Mouse (Mus musculus) layer of hippocampus, postnatal 36 days (tissue): ENCODE results near the gene Trak1. TPM values are rescaled to one million over a fixed set of nuclear protein-coding genes. Genes with fewer than 3 reads are reported as not detected.
A peak's percentile ranks its signal among the peaks of the same experiment; 100 is the strongest.

Experiments used
- DNase-seq, 2 experiments: peaks; one replicate each; pipeline ENCODE4 v3.0.0; 2022
- total RNA-seq, 2 experiments: library from RNA; stranded (reverse); gene quantifications; 2 replicates each; pipeline ENCODE4 v1.2.3; 2021

Trak1 gene
- total RNA-seq, 2 experiments from 2014 or later: 235 to 247 TPM

DNA sequence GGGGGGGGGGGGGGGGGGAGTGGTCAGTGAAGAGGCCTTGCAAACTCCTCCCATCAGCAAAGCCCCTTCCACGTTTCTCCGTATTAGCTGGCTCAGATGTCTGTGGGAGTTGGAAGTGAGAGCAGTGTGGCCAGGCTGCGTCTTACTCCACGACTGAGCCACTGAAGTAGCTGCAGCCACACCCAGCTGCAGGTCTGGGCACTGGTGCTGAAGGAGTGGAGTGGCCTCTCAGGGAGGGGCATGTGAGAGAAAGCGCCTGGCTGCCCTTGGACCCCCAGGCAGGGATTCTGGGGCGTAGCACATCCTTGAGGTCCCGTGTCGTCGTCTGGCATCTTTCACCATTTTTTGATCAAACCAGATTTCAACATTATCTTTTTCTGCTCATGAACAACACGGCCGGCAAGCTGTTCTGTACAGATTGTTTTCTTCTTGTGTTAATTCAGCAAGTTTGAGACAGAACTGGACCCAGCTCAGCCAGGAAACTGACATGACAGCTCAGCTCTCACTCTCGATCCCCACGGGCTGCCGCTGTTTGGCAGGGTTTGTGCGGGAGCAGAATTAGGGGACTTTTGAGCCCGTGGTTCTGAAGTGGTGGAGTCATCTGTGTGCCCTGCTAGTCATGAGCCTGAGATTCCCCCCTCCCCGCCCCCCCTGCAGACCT lies 100.9 kb downstream of the Trak1 start:
- DNase-seq: peak in 1 of 2 experiments; percentile 49

DNA sequence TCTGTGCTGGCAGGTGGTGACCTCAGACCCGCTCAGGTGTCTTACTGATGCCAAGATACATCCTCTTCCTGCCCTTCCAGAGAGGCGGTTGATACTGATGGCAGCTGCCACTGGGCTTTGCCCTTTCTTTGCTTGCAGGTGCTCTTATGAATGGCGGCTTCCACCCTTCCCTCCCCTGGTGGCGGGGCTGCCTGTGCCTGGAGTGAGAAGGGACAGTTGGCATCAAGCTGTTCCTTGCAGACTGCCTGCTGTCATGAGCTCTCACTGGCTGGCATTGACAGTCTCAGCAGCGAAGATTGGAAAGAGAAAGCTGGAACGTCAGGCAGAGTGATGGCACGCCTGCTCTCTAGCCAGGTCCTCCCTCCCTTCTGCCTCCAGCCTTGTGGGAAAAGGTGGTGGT lies 101.5 kb downstream of the Trak1 start:
- DNase-seq: peak; percentile 79 to 85

GRCm38 (mm10) chr9:121400608-121401007 lies 103.3 kb downstream of the Trak1 start:
- DNase-seq: no peak

GRCm38 (mm10) chr9:121403157-121403671 lies 105.9 kb downstream of the Trak1 start:
- peak; percentile 86 to 89 for DNase-seq

- peak in 1 of 2 experiments; percentile 52 for DNase-seq
Observed at GRCm38 (mm10) chr9:121403699-121404098, 106.4 kb downstream of the Trak1 start.

DNA sequence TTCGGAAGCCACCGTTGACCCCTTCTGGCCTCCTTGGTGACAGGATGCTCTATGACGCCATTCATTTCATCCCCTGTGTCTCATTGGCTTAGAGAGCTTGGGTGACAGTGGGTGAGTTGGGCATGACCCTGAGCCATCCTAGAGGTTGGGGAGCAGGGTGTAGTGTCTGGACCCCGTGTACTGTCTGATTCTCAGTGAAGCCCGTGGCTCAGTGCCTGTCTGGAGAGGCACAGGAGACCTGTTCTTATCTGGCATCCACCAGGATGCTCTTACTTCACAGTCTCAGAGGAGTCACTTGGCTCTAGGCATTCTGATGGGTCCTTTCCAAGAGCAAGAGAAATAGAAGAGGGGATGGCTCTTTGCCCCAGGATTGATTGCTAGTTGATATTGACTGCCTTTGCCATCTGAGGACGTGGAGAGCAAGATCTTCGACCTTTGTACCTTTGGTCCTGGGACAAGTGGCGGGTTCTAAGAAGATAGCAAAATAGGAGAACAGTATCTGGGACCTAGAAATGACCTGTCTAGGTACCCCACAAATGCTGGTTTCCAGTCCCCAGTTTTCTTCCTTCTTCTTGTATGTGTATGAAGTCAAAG lies 107.9 kb downstream of the Trak1 start:
- no peak for DNase-seq

DNA sequence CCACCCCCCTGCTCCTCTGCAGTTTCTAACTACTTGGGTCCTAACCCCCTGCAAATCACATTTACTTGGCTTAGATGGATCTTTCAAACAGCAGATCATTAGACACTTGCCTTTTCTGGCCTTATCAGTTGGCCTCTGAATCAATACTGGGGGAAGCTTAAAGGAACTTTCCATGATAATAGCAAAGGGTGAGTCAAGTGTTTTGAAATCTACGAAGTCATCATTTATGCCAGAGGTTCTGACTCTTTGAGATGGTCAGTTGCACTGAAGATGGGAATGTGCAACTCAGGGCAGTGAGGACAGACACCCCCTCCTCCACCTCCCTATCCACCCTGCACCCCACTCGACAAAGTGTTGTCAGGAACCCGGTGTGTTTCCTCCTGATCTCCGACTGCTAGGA lies 108.5 kb downstream of the Trak1 start:
- no peak for DNase-seq

DNA sequence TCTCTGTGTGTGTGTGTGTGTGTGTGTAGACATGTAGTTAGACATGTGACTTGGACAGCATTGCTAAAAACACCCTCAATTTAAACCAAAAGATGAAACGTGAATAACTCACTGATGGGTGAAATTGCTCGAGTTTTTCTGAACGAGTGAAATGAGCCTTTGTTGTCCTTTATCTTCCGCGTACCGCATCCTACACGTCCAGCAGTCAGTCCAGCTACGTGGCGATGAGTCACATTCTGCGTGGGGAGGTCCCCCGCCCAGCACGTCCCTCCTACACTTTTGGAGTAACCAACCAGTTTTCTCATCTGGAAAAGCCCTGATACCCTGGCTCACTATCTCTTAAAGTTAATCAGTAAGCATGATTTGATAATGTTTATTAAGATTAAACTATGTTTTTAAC lies 116.9 kb downstream of the Trak1 start:
- no peak for DNase-seq

- DNase-seq: no peak
Observed at GRCm38 (mm10) chr9:121415626-121416241, 118.4 kb downstream of the Trak1 start.

- DNase-seq: no peak
Observed at GRCm38 (mm10) chr9:121416460-121416859, 119.2 kb downstream of the Trak1 start.

GRCm38 (mm10) chr9:121416872-121417637 lies 119.8 kb downstream of the Trak1 start:
- peak in 1 of 2 experiments; percentile 40 for DNase-seq

DNA sequence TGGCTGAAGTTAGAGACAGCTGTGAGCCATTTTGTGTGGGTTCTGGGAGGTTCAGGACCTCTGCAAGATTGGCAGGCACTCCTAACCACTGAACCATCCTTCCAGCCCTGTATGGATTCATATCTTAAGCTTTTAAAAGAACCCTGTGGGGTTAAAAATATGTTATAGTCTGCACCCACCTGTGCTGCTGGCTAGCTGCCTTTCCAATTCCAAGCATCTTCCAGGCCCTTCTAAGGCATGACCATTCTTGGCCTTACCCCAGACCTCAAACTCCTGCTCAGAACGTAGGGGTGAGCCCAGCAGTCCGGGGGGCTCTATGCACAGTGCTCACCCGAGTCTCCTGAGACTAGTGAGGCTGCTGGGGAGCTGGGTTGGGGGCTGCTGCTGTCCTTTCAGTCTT lies 121.7 kb downstream of the Trak1 start:
- DNase-seq: no peak

- no peak for DNase-seq
Observed at GRCm38 (mm10) chr9:121419573-121419972, 122.3 kb downstream of the Trak1 start.

GRCm38 (mm10) chr9:121420817-121421216 lies 123.5 kb downstream of the Trak1 start:
- no peak for DNase-seq

DNA sequence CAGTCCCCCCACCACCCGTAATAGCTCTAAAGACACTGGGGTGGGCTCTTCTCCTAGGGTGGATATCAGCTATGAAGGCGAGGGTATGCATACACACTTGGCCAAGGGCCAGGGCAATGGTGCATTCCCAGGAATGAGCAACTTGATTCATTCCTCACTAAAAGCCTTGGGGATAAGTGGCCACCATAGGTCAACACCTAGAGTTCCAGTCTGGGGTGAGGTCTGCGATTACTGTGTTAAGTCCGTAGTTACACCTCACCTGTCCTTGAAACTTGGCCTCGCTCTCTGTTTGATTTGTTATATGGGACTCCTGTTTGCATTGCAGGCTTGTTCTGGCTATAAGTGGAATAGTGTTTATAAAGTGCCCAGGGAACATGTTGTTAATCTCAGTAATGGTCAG lies 125.1 kb downstream of the Trak1 start:
- no peak for DNase-seq

DNA sequence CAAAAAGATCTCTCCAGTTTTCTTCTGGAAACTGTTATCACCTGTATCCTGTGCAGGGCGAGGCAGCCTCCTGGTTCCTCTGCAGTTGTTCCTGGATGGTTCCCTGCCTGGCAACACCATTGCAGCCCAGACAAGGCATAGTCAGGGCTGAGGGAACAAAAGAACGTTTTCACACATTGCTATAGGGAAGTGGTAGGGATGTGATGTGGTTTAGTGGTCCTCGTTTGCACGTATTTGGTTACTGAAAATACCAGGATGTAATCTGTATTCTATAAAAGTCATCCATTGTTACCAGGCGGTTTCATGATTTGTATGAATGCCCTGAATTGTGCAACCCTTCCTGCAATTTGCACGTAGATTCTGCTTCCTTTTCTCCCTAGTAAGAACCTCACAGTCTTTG lies 126.3 kb downstream of the Trak1 start:
- DNase-seq: no peak

DNA sequence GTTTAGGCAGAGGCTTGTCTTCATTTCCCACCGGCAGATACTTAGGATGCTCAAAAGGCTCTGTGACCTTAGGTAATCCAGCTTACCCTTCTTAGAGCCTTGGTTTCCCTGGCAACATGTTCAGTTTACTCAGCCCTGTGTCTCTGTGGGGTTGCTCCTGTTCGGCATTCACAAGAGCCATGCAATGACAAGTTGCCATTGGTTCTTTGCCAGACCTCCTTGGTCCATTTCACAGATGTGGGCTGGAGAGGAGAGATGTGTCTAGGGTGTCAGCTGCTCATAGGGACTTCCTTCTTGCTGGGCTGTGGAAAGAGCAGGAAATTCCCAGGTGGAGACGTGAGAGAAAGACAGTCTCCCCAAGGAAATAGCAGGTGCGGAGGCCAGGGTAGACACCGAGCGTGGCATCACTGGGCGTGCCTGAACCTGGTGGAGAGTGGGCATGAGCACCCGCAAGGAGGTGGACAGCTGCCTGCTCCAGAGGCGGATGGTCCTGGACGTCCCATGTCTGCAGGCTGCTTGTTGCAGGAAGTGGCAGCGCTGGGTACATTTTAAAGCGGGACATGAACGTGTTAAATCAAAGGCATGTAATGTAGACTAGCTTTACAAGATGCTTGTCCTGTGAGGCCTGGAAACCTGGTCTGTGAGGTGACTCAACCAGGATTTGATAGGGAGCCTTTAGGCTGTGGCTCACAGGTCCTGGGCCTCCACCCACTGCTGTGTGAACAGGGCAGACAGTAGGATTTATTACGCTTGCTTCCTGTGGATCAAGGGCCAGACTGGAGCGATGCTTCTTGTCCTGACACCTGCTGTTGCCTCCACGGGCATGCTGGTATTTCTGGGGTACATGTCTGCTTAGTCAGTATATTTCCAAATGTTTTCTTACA lies 127.2 kb downstream of the Trak1 start:
- DNase-seq: no peak

DNA sequence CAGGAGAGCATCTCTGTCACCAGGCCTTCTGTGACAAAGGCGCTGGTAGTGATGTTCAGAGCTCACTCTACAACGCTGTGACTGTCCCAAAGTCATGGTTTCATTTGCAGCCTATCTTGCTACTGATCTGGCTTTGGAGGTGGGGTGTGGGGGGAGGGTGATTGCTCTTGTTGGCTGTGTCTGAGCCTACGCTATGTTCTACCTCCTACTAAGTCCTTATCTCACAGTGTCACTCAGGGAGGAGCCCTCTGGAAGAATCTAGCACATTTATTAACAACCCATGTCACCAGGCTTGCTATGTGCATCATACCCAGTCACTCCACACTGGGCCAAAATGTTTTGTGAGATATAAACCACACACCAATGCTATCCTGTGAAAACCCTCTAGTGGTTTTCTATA lies 129.1 kb downstream of the Trak1 start:
- DNase-seq: no peak

GRCm38 (mm10) chr9:121426902-121427301 lies 129.6 kb downstream of the Trak1 start:
- no peak for DNase-seq

DNA sequence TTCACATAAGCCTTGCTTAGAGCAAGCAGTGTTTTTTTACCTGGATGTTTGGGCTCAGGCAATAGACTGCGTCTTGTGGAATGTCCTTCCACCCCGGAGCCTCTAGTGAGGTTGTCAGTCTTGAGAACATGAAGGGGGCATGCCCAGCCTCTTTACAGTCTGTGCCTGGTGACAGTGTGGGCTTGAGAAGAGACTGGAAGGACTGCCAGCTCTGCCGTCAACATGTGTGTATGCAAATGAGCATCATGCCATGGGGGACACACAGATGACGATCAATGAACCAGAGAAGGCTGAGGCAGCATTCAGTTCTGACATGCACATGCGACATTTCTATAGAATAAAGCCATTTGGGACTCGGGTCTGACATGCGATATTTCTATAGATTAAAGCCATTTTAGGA lies 132.3 kb downstream of the Trak1 start:
- DNase-seq: no peak

DNA sequence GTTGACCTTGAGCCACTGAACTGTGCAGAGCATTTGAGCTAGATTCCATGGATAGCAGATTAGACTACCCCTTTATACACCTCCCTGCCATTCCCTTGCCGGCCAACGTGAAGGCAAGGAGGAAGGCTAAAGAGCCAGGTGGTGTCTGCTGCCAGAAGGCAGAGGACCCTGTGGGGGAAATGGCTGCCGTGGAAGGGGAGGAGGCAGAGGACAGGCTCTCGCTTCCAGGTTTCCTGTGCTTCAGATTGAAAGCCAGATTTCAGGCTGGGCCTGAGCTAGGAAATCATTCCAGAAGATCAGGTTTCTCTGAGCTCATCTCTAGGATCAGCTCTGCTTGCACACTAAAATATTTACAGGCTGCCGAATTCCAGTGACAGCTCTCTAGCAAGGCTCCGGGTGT lies 133.1 kb downstream of the Trak1 start:
- no peak for DNase-seq
